ENCODE assay signal across 7 mouse cellular contexts in genomic region chr4:134930190-134930589, GRCm38 (mm10). TPM values are rescaled to one million over a fixed set of nuclear protein-coding genes. Genes with fewer than 3 reads are reported as not detected.
DNase-seq lines count a peak whose midpoint lies in the region; ATAC-seq and TF ChIP-seq lines count a peak whose summit lies in the region.

No protein-coding gene starts in this region.

- H3K4me2 ChIP-seq in lung, embryonic 16.5 days (ENCODE audit: low read depth, low read length): peak overlapping the region; percentile 50
- peak overlapping the region; percentile 85 for H3K4me2 ChIP-seq in limb, embryonic 11.5 days (ENCODE audit: low read depth, severe bottlenecking)

- 0 out of 2 replicates have a peak overlapping the region, but pooled peaks have one; percentile 2 for H3K27ac ChIP-seq in lung, embryonic 16.5 days (ENCODE audit: low read length)
- H3K27ac ChIP-seq in limb, embryonic 11.5 days (replicated peaks; ENCODE audit: low read depth, low read length): no peak overlapping the region
- H3K27ac ChIP-seq in small intestine, adult 2 months (ENCODE audit: insufficient read depth, low read depth, low read length): peak overlapping the region; percentile 79

- H3K4me1 ChIP-seq in lung, embryonic 16.5 days (replicated peaks; ENCODE audit: control insufficient read depth, insufficient read depth, low read length): peaks cover 19% of the 10 kb centered on the region
- H3K4me1 ChIP-seq in limb, embryonic 11.5 days (ENCODE audit: control insufficient read depth, insufficient read depth, low read length): peaks cover 3% of the 10 kb centered on the region; the same call in 1 of the 2 replicates
- 0 out of 2 replicates have a peak, but pooled peaks cover 2% of the 10 kb centered on the region for H3K4me1 ChIP-seq in small intestine, adult 2 months (ENCODE audit: control insufficient read depth, insufficient read depth, insufficient read length, low read length)

- TF ChIP-seq POLR2A in small intestine, adult 2 months (IDR thresholded peaks at IDR 0.05; ENCODE audit: low read depth, low read length): no peak

- WGBS in lung, embryonic 16.5 days: 23% methylated on average over 9 of the region's 9 CpGs
- 31% methylated on average over 9 of the region's 9 CpGs for WGBS in limb, embryonic 11.5 days
- WGBS in small intestine, adult 2 months: 19% methylated on average over 9 of the region's 9 CpGs

- no peaks in the 10 kb centered on the region for H3K27me3 ChIP-seq in lung, embryonic 16.5 days (ENCODE audit: control insufficient read depth, insufficient read depth, low read depth, low read length)
- H3K27me3 ChIP-seq in limb, embryonic 11.5 days (ENCODE audit: control insufficient read depth, insufficient read depth, low read length): no peaks in the 10 kb centered on the region
- no peaks in the 10 kb centered on the region for H3K27me3 ChIP-seq in small intestine, adult 2 months (ENCODE audit: control insufficient read depth, insufficient read depth, low read length)

- no peaks in the 10 kb centered on the region for H3K9me3 ChIP-seq in lung, embryonic 16.5 days (ENCODE audit: control insufficient read depth, low read length)
- no peaks in the 10 kb centered on the region for H3K9me3 ChIP-seq in limb, embryonic 11.5 days (ENCODE audit: control insufficient read depth, low read length)

- no peak for DNase-seq in lung, postnatal 25 days (ENCODE audit: low spot score)
- DNase-seq in limb, embryonic 11.5 days (ENCODE audit: low spot score): no peak
- no peak for DNase-seq in right cerebral cortex, postnatal 25 days
- DNase-seq in natural killer cell, adult 2 months (ENCODE audit: low spot score in 2 of 2): no peak

- no peak for TF ChIP-seq CTCF in small intestine, adult 2 months (IDR thresholded peaks at IDR 0.05; ENCODE audit: extremely low read depth, insufficient read length, insufficient replicate concordance, low read depth, low read length)

- peak overlapping the region; percentile 8; the same call in 1 of the 2 replicates for H3K9ac ChIP-seq in lung, embryonic 16.5 days (ENCODE audit: low read length)
- H3K9ac ChIP-seq in limb, embryonic 11.5 days (ENCODE audit: low read length): no peak overlapping the region

- H3K4me3 ChIP-seq in lung, embryonic 16.5 days (ENCODE audit: low read length): peak overlapping the region; percentile 89
- peak overlapping the region; percentile 99 for H3K4me3 ChIP-seq in limb, embryonic 11.5 days (ENCODE audit: low read depth, low read length)
- no peak overlapping the region; the same call in 1 of the 2 replicates for H3K4me3 ChIP-seq in small intestine, adult 2 months (ENCODE audit: low read depth, low read length)

- H3K36me3 ChIP-seq in lung, embryonic 16.5 days (ENCODE audit: control insufficient read depth, insufficient read depth, low read length): peaks cover 41% of the 10 kb centered on the region
- peaks cover 23% of the 10 kb centered on the region for H3K36me3 ChIP-seq in limb, embryonic 11.5 days (ENCODE audit: control insufficient read depth, insufficient read depth, low read length)
- peaks cover 52% of the 10 kb centered on the region for H3K36me3 ChIP-seq in small intestine, adult 2 months (ENCODE audit: control insufficient read depth, insufficient read depth, low read length)

- ATAC-seq in lung, embryonic 16.5 days (ENCODE audit: low read depth): 0 out of 2 replicates have a peak, but pooled peaks have one; percentile 11
- peak; percentile 25; the same call in 1 of the 2 replicates for ATAC-seq in erythroid progenitor cell, adult 5-6 weeks (replicated peaks; ENCODE audit: low FRiP score, poor library complexity, severe bottlenecking)
- no peak for ATAC-seq in limb, embryonic 11.5 days (ENCODE audit: insufficient number of reproducible peaks, low FRiP score, low TSS enrichment, low read depth)

RNA-seq across cellular contexts. Expression of gene Syf2, which starts 0.5 kb away (rescaled TPM):
- polyA plus RNA-seq in lung, embryonic 16.5 days (2015; fragmentation: Nextera tagmentation; extraction: Ambion mirVana): 82.0 and 87.7 TPM in 2 replicates
- total RNA-seq in erythroid progenitor cell, adult 5-6 weeks (2015; ENCODE audit: low replicate concordance): 66.7 and 95.9 TPM in 2 replicates
- 180 and 263 TPM in 2 replicates for total RNA-seq in erythroid progenitor cell, adult 5-6 weeks (2017; ENCODE audit: low replicate concordance)
- 69.8 and 75.6 TPM in 2 replicates for polyA plus RNA-seq in limb, embryonic 11.5 days (2014; fragmentation: Nextera tagmentation; extraction: Ambion mirVana)
- polyA plus RNA-seq in small intestine, adult 2 months (2012; rRNA removed): 2.4 and 9.2 TPM in 2 replicates

RNA-seq across cellular contexts. Expression of gene Rsrp1, which starts 6.8 kb away (rescaled TPM):
- polyA plus RNA-seq in lung, embryonic 16.5 days (2015; fragmentation: Nextera tagmentation; extraction: Ambion mirVana): 454 and 489 TPM in 2 replicates
- 722 and 849 TPM in 2 replicates for total RNA-seq in erythroid progenitor cell, adult 5-6 weeks (2015; ENCODE audit: low replicate concordance)
- total RNA-seq in erythroid progenitor cell, adult 5-6 weeks (2017; ENCODE audit: low replicate concordance): 222 and 384 TPM in 2 replicates
- polyA plus RNA-seq in limb, embryonic 11.5 days (2014; fragmentation: Nextera tagmentation; extraction: Ambion mirVana): 345 and 367 TPM in 2 replicates
- 758 and 1,409 TPM in 2 replicates for polyA plus RNA-seq in small intestine, adult 2 months (2012; rRNA removed)

RNA-seq across cellular contexts. Expression of gene Tmem50a, which starts 15.4 kb away (rescaled TPM):
- polyA plus RNA-seq in lung, embryonic 16.5 days (2015; fragmentation: Nextera tagmentation; extraction: Ambion mirVana): 188 and 193 TPM in 2 replicates
- total RNA-seq in erythroid progenitor cell, adult 5-6 weeks (2015; ENCODE audit: low replicate concordance): 85.5 and 150 TPM in 2 replicates
- total RNA-seq in erythroid progenitor cell, adult 5-6 weeks (2017; ENCODE audit: low replicate concordance): 70.6 and 90.5 TPM in 2 replicates
- 145 and 154 TPM in 2 replicates for polyA plus RNA-seq in limb, embryonic 11.5 days (2014; fragmentation: Nextera tagmentation; extraction: Ambion mirVana)
- 29.8 and 54.4 TPM in 2 replicates for polyA plus RNA-seq in small intestine, adult 2 months (2012; rRNA removed)
